Mouse (Mus musculus) lung, postnatal 4 days (tissue): ENCODE data around the gene Dock8.

Experiments used
- DNase-seq, 2 experiments: peaks; one replicate each; pipeline ENCODE4 v3.0.0; 2021

The Dock8 gene

GRCm38 (mm10) chr19:25136171-25136570, 136.8 kb downstream of the Dock8 start:
- no peak for DNase-seq

GRCm38 (mm10) chr19:25137907-25138820, 138.8 kb downstream of the Dock8 start:
- DNase-seq, result peak in 1 of 2 experiments; percentile 17

GRCm38 (mm10) chr19:25144110-25145028, 145.0 kb downstream of the Dock8 start:
- DNase-seq, result no peak

GRCm38 (mm10) chr19:25145116-25145515, 145.8 kb downstream of the Dock8 start:
- no peak for DNase-seq

- DNase-seq, result no peak
These were observed 146.8 kb downstream of the Dock8 start for GRCm38 (mm10) chr19:25146122-25146521.

- no peak for DNase-seq
These were observed 150.5 kb downstream of the Dock8 start for GRCm38 (mm10) chr19:25149788-25150187.

- DNase-seq, result no peak
These were observed 155.3 kb downstream of the Dock8 start for GRCm38 (mm10) chr19:25154506-25155178.

GRCm38 (mm10) chr19:25155250-25155649, 155.9 kb downstream of the Dock8 start:
- DNase-seq, result no peak

GRCm38 (mm10) chr19:25155709-25156108, 156.4 kb downstream of the Dock8 start:
- DNase-seq, result no peak

GRCm38 (mm10) chr19:25162270-25162669, 162.9 kb downstream of the Dock8 start:
- no peak for DNase-seq

GRCm38 (mm10) chr19:25163426-25163825, 164.1 kb downstream of the Dock8 start:
- DNase-seq, result no peak

- no peak for DNase-seq
These were observed 167.1 kb downstream of the Dock8 start for GRCm38 (mm10) chr19:25166412-25166811.

GRCm38 (mm10) chr19:25171395-25171794, 172.1 kb downstream of the Dock8 start:
- DNase-seq, result no peak

GRCm38 (mm10) chr19:25176746-25177145, 177.4 kb downstream of the Dock8 start:
- DNase-seq, result no peak

- peak in 1 of 2 experiments; percentile 14 for DNase-seq
These were observed 180.7 kb downstream of the Dock8 start for GRCm38 (mm10) chr19:25180024-25180423.

- DNase-seq, result peak in 1 of 2 experiments; percentile 7
These were observed 181.2 kb downstream of the Dock8 start for GRCm38 (mm10) chr19:25180547-25180946.

GRCm38 (mm10) chr19:25184076-25184475, 184.7 kb downstream of the Dock8 start:
- peak in 1 of 2 experiments; percentile 10 for DNase-seq

GRCm38 (mm10) chr19:25186316-25186715, 187.0 kb downstream of the Dock8 start:
- peak in 1 of 2 experiments; percentile 37 for DNase-seq

GRCm38 (mm10) chr19:25187681-25188080, 188.3 kb downstream of the Dock8 start:
- peak in 1 of 2 experiments; percentile 39 for DNase-seq

- no peak for DNase-seq
These were observed 194.4 kb downstream of the Dock8 start for GRCm38 (mm10) chr19:25193751-25194150.

GRCm38 (mm10) chr19:25200081-25200860, 200.9 kb downstream of the Dock8 start:
- DNase-seq, result no peak

- DNase-seq, result no peak
These were observed 203.7 kb downstream of the Dock8 start for GRCm38 (mm10) chr19:25203077-25203476.
